Mouse (Mus musculus) CH12.LX (cell line): ENCODE measurements around the gene Gbp2b.
"Not testable (repeated sequence)": the region's sequence is repeated elsewhere in the genome, so short reads cannot be mapped to it uniquely, and the experiment has no call there.

Source experiments
- CHD2 ChIP-seq: IDR thresholded peaks from 2 replicates; pipeline ENCODE4 v1.6.1; 2011; ENCODE audit warnings: low read length, improper control_type of control experiment
- CTCF ChIP-seq, 2 experiments: IDR thresholded peaks in 1 of 2; conservative IDR thresholded peaks in 1 of 2; 2 replicates each; pipeline ENCODE4 v1.5.1; 2011 to 2012; ENCODE audit warnings: low read depth in 2 of 2, low read length in 2 of 2, improper control_type of control experiment in 1 of 2, inconsistent platforms in 1 of 2, mild to moderate bottlenecking in 1 of 2, moderate library complexity in 1 of 2
- JUND ChIP-seq: conservative IDR thresholded peaks from 2 replicates; pipeline ENCODE4 v1.6.1; 2011; ENCODE audit warnings: low read depth, low read length, improper control_type of control experiment
- POLR2A ChIP-seq: IDR thresholded peaks from 2 replicates; pipeline ENCODE4 v1.6.1; 2011; ENCODE audit warnings: low read depth, mild to moderate bottlenecking, improper control_type of control experiment, low read length
- RCOR1 ChIP-seq: conservative IDR thresholded peaks from 2 replicates; pipeline ENCODE4 v1.6.1; 2012; ENCODE audit warnings: low read depth, mild to moderate bottlenecking, inconsistent platforms, low read length, improper control_type of control experiment
- ZMIZ1 ChIP-seq: IDR thresholded peaks from 2 replicates; pipeline ENCODE4 v1.6.1; 2012; ENCODE audit warnings: low read depth, mild to moderate bottlenecking, inconsistent platforms, low read length, improper control_type of control experiment
- ZNF384 ChIP-seq: IDR thresholded peaks from 2 replicates; pipeline ENCODE4 v1.6.1; 2012; ENCODE audit warnings: low read depth, low read length, improper control_type of control experiment, inconsistent platforms

DNA sequence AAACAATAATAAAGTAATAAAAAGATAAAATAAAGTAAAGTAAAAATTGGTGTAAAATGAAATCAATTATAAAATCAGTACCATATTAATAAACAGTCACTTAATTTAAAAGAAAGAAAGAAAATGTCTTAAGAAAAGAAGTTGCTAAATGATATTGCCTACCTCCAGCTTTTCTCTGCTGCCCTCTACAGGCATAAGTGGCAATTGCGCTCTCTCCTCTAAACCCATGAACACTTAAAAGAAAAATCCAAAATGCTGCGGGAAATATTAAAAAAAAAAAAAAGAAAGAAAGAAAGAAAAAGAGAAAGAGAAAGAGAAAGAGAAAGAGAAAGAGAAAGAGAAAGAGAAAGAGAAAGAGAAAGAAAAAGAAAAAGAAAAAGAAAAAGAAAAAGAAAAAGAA lies 51.3 kb downstream of the Gbp2b start:
- peak; percentile 60 for TF ChIP-seq ZNF384
- not testable (repeated sequence) for TF ChIP-seq ZMIZ1, CHD2, POLR2A, JUND, RCOR1
- peak; percentile 83 to 88 for TF ChIP-seq CTCF (conservative IDR thresholded peaks at IDR 0.05 in 1 of 2, IDR thresholded peaks at IDR 0.05 in 1 of 2; ENCODE audit: low read depth in 2 of 2, low read length in 2 of 2)
